Mouse (Mus musculus) megakaryocyte, embryonic 14.5 days (primary cell): ENCODE data around the gene Gbe1.

Experiments
- FLI1 ChIP-seq: IDR thresholded peaks from 2 replicates; pipeline ENCODE4 v1.6.1; 2012; ENCODE audit warnings: low read length, inconsistent platforms, mixed read lengths
- GATA1 ChIP-seq: IDR thresholded peaks from 3 replicates; pipeline ENCODE4 v1.6.1; 2012; ENCODE audit warnings: mixed read lengths, low read length, inconsistent platforms, borderline replicate concordance

DNA sequence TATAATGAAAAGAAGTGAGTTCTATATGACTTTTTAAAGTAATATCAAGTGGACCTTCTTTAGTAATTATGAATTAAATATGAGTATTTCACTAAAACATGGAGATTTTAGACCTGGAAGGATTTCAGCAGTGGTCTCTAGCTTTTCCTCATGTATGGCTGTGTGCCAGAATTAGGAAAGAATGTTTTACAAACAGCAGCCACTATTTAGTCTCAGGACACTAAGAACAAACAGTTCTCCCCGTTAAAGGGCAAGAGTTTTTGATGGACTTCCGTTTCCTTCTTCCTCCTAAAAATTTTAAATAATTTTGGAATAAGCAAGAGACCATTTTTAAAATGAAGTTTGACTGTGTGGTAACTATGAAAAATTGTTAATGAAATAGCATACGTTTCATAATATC is 38.8 kb downstream of the Gbe1 start:
- TF ChIP-seq GATA1 (no peak), FLI1 (no peak)
